Mouse (Mus musculus) cerebellum, postnatal 36 days (tissue): ENCODE measurements around the gene Gm37240.

Experiments used
- DNase-seq, 2 experiments: peaks; one replicate each; pipeline ENCODE4 v3.0.0; 2021 to 2022; ENCODE audit warnings: mixed read lengths in 2 of 2

Gm37240 gene

GRCm38 (mm10) chr3:85163396-85163795 is 723.9 kb downstream of the Gm37240 start:
- no peak for DNase-seq

GRCm38 (mm10) chr3:85162430-85162829 is 724.9 kb downstream of the Gm37240 start:
- DNase-seq: no peak

DNA sequence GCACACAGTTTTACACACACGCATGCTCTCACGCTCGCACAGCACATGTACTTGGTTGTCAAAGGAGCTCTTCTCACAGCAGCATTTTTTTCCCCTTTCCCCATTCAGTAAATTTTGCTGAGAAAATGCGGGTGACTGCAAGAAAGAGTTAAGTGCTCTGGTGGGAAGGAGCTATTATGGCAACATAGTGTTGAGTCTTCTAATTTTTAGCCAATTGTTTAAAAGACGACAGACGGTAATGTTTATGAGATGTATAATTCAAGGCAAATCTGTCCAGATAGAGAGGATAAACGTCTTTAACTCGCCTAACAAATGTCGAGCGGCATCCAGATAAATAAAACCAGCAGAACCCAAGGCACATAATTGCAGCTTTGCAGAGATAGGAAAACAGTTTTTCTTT is 726.5 kb downstream of the Gm37240 start:
- no peak for DNase-seq

DNA sequence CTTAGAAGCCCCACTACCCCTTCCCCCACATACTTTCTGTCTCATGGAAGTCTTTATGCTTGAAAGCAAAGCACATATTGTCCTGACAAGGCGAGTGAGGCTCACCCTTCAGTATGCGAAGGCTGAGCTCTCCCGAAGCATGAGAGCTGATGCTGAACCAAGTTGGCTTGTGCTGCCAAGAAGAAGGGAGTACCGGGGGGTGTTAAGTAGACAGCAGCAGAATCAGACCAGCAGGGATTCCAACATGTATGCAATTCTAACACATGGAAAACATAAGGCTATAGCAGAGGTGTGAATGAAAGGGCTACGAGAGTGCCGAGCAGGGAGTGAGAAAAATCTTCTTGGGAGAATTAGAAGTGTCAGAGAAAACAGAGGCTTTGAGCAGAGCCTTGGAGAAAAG is 727.7 kb downstream of the Gm37240 start:
- no peak for DNase-seq

GRCm38 (mm10) chr3:85148816-85149215 is 738.5 kb downstream of the Gm37240 start:
- DNase-seq: no peak

DNA sequence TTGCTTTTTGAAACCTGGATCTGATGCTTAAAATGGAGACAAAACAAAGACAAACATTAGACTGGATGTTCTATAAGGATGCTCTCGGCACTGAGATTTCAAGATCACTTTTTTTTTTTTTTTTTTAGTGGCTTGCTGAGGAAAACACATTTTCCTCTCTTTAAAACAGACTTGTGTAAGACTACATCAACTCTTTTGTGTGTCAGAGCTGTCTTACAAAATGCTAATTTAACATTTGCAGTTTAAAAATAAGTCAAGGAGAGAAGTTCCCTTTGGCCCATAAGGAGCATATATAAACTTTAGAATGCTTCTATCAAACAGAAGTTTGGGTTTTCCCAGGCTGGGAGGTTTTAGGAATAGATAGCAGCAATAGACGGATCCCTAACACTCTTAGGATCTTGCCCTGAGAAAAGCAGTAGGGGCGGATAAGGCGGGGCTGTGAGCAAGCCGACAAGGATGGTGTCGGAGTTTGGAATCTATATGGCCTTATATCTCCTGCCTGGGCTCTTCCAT is 739.2 kb downstream of the Gm37240 start:
- no peak for DNase-seq

DNA sequence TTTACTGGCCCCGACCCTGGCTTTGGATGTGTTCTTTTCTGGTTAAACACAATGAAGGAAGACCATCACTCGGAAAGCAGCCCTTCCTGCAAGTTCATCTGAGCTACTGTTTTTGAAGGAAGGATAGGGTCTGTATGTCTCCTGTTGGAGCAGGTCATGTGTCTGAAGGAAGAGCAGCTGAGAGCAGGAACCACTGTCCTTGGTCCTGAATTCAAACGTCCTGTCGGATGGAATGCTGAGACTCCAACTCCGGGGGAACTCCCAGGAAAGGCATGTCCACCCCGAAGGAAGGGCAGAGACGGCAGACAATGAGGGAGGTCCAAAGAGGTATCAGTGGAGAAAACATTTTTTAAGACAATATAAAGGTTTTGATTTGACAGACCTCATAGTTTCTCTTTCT is 741.8 kb downstream of the Gm37240 start:
- DNase-seq: no peak

GRCm38 (mm10) chr3:85145076-85145475 is 742.2 kb downstream of the Gm37240 start:
- DNase-seq: no peak

DNA sequence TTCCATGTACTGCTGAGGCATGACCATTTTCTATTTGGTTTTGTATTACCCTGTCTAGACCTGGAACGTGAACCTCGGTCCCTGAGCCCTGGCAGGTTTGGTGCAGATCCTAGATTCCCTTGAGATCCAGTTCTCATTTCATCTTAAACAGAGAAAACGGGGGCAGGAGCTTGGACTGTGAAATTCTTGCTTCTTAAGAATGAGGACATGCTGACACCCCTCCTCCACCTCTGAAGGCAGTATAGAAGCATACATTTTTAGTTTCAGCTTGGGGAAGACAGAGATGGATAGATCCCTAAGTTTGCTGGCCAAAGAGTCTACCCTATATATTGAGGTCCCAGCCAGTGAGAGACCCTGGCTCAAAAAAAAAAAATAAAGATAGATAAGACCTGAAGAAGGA is 742.9 kb downstream of the Gm37240 start:
- no peak for DNase-seq

GRCm38 (mm10) chr3:85140488-85140887 is 746.8 kb downstream of the Gm37240 start:
- DNase-seq: no peak

- no peak for DNase-seq
Measured at GRCm38 (mm10) chr3:85138407-85138806, 748.9 kb downstream of the Gm37240 start.

DNA sequence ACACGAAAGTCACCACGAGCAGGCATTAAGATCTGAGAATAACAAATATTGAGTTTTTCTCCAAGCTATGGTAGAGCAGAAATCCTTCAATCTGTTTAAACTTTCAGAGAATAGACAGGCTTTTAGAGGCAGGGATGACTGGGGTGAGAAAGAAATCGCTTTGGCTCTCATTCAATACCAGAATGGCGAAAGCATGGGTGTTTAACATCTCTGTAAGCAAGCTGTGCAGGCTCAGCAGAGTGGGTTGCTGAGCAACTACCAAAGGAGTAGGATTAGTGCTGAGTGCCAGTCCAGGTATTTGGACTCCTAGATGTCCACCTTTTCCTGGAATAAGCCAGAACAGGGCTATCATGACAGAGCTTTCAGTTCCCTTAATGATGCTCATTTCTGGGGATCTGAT is 753.8 kb downstream of the Gm37240 start:
- no peak for DNase-seq

GRCm38 (mm10) chr3:85131878-85132277 is 755.4 kb downstream of the Gm37240 start:
- DNase-seq: no peak

DNA sequence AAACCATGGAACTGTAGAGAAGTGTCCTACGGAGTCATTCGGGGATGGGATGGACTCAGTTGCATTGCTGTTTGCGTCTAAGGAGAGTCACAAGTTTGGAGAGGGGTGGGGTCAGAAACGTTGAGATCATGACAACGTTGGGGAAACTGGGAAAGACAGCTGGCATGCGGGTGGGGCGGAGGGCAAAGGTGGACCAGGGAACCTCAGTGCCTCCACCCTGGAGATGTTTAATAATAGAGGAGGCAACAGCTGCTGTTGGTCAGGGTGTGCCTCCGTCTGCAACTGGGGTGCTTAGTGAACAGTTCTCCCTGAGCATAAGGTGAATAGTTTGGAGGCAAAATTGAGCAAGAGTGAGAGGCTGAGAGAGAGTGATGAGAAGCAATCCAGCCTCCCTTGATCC is 758.8 kb downstream of the Gm37240 start:
- DNase-seq: no peak

GRCm38 (mm10) chr3:85126970-85127369 is 760.3 kb downstream of the Gm37240 start:
- no peak for DNase-seq

- no peak for DNase-seq
Measured at GRCm38 (mm10) chr3:85125471-85125870, 761.8 kb downstream of the Gm37240 start.

DNA sequence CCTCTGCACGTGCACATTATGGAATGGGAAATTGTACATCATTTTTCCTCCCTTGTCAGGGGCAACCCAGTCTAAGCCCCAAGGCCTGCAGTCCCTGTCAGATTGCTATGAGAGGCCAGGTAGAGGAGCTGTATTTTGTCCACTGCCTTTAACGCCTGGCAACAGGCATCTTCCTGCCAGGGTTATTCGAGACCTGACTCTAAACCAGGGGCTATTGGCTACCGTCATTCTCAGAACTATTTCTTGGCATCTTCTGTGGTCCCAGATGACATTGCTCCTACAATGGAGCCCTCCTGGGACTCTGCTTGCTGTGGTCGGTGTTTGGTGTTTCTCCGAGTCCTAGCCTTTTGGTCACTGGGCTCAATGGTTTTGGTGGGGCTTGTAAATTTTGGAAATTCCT is 762.4 kb downstream of the Gm37240 start:
- no peak for DNase-seq

DNA sequence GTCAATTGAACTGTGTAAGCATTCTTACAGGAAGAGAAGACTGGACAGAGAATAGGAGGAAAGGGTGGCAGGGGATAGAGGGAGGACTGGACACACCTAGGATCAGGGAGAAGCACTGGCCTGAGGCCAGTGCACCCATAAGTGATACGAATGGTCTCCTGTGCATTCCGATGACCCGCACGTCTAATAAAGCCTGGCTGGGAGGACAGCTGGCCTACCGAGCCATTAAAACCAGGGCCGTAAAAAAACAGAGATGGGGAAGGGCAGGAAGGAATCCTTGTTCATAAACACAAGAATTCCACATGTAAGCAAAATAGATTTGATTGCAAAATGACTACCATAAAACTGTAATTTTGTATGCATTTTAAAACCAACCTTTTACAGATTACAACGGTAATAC is 762.9 kb downstream of the Gm37240 start:
- DNase-seq: no peak

GRCm38 (mm10) chr3:85117702-85118101 is 769.6 kb downstream of the Gm37240 start:
- DNase-seq: no peak

DNA sequence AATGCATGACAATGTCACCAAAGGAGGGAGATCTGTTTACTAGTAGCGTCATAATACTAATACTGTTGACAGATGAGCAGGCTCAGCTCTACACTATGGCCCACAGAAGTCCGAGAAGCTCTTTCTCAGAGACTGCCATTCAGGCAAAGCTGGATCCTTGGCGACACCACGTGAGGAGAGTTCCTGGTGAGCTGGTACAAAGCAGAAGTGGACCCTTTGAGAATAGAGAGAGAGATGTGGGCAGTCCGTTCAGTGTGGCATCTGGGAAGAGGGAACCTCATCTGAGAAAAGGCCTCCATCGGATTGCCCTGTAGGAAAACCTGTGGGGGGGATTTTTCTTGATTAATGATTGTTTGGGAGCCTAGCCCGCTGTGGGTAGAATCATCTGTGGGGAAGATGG is 770.3 kb downstream of the Gm37240 start:
- no peak for DNase-seq

DNA sequence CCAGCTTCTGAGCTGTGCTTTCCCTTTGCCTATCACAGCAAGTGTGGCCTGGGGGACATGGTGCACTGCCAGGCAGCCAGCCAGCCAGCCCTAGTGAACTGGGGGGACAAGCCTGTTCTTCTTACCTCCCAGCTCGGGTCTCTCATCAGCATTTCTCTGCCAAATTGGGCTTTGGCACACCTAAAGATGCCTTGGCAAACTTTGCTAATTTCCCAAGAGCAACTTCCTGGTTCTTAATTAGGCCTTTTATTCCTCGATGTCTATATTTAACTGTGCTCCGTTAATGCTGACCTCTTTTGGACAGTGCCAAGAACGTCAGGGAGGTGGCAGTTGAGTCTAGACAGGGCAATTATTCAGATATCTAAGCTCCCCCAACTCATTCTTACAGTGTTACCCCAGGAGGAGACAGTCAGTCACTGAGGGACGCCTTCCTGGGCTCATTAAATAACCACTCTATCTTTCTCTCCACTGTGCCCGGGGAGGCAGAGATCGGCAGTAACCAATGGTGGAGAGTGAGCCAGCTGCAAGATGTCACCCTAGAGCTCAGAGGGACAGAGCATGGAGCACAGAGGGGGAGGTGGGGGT is 771.3 kb downstream of the Gm37240 start:
- DNase-seq: peak in 1 of 2 experiments; percentile 8

GRCm38 (mm10) chr3:85113565-85113964 is 773.8 kb downstream of the Gm37240 start:
- no peak for DNase-seq

GRCm38 (mm10) chr3:85110762-85111161 is 776.6 kb downstream of the Gm37240 start:
- no peak for DNase-seq

DNA sequence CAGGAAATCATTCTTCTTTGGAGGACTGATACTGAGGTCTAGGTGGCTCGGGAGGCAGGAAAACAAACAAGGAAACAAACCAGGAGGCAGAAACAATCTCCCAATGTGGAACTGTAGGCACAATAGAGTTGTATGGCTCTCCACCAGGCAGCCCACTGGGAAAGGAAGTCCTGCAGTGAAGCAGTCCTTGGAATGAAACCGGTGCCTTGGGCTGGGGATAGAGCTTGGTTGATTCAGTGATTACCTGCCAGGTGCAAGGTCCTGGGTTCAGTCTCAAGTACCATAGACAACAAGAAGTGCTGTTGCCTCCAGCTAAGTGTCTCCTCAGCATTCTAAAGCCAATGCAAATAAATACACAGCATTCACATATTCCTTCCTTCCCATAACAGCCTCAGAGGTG is 778.1 kb downstream of the Gm37240 start:
- DNase-seq: no peak

DNA sequence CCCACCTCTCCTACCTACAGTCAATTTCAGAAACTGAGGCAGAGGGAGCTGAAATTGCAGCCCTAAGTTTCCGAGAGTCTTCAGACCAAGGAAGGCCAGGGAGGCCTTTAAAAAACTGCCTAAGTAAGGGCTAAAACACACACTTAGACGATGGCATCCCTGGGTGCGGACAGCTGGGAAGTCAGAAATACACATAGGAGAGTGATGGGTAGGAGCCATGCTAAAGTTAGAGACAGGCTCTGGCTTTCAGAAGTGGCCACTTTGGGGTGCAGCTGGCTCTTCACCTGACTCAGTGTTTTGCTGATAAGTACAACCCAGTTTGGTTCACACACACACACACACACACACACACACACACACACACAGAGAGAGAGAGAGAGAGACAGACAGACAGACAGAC is 778.9 kb downstream of the Gm37240 start:
- DNase-seq: no peak
